Mouse (Mus musculus) olfactory bulb, adult 2 months (tissue): ENCODE measurements around the gene Galnt6. TPM values are rescaled to one million over a fixed set of nuclear protein-coding genes. Genes with fewer than 3 reads are reported as not detected.

Experiments used
- H3K27ac ChIP-seq: fragments of 200-500 bp; 2 replicates; pipeline ENCODE4 v1.5.1; 2012; ENCODE audit warnings: low read depth, low read length; ENCODE audit not compliant: insufficient read depth
- H3K4me1 ChIP-seq: fragments of 200-500 bp; 2 replicates; pipeline ENCODE4 v1.6.1; 2012; ENCODE audit warnings: low read length; ENCODE audit not compliant: control insufficient read depth, insufficient read depth
- H3K4me3 ChIP-seq: fragments of 200-500 bp; 2 replicates; pipeline ENCODE4 v1.5.1; 2012; ENCODE audit warnings: mild to moderate bottlenecking, low read depth, low read length, moderate library complexity; ENCODE audit not compliant: insufficient read depth
- CTCF ChIP-seq: fragments of 200-500 bp; IDR thresholded peaks from 2 replicates; pipeline ENCODE4 v1.5.1; 2012; ENCODE audit warnings: low read depth, mild to moderate bottlenecking, low read length, moderate library complexity; ENCODE audit not compliant: insufficient read depth
- POLR2A ChIP-seq: fragments of 200-500 bp; IDR thresholded peaks from 2 replicates; pipeline ENCODE4 v1.6.1; 2012; ENCODE audit warnings: mild to moderate bottlenecking, low read depth, low read length, moderate library complexity; ENCODE audit not compliant: insufficient read depth
- WGBS: fragments of 180-500 bp; shearing (Covaris S2); methylation state at CpG from one replicate; pipeline ENCODE4 v1.1.7; 2018; 5-methylcytosine and 5-hydroxymethylcytosine counted together
- polyA plus RNA-seq: library from polyadenylated mRNA; stranded (reverse); fragments of >200 nt; gene quantifications from 2 replicates; pipeline ENCODE4 v1.2.4, GENCODE M21; 2012; ENCODE audit warnings: low replicate concordance; ENCODE audit not compliant: missing spikeins, insufficient read depth, insufficient read length

The Galnt6 gene
- polyA plus RNA-seq, 1 experiment = not detected

DNA sequence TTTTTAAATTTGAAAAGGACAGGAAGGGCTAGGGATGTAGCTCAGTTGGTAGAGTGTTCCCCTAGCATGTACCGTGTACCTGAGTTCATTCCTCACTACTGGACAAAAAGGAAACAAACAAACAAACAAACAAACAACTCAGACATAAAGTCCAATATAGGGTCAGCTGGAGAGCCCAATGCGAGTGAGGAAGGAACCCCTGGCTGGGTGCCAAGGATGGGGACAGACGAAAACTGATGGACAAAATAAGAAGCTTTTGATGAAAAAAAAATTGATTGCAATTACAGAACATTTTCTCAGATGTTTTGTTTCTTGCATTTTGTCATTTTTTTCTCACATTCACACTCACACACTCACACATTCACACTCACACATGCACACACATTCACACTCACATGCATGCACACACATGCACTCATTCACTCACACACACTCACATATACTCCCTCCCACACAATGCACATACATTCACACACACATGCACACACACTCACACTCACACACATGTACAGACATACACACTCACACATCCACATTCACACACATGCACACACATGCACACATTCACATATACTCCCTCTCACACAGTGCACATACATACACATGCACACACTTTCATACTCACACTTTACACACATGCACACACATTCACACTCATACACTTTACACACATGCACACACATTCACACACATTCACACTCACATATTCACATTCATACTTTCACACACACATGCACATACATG, 26.9 kb upstream of the Galnt6 start:
- peaks cover 13% of the 10 kb centered on the region for H3K4me1 ChIP-seq
- H3K4me3 ChIP-seq = no peak overlapping the region
- no peak overlapping the region for H3K27ac ChIP-seq
- 51% methylated on average over 3 of the region's 3 CpGs for WGBS
- TF ChIP-seq POLR2A (no peak), CTCF (no peak)

DNA sequence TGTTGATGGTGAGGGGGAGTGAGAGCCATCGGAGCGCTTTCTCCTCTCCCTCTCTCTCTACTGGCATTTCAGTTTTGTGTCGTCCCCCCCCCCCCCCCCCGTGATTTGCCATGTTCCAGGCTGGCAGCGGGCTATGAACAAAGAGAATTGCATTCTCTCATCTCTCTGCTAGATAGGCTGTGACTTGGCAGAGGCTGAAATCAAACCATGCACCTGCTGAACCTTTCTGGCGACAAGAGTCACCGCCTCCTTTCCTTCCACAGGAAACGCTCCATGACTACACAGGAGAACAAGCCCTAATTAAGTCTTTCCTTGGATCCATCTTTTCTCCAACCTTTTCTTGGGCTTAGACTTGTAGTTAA, 26.3 kb upstream of the Galnt6 start:
- H3K27ac ChIP-seq = no peak overlapping the region
- H3K4me3 ChIP-seq = no peak overlapping the region
- TF ChIP-seq CTCF (no peak), POLR2A (no peak)
- WGBS = 17% methylated on average over 6 of the region's 8 CpGs
- peaks cover 10% of the 10 kb centered on the region for H3K4me1 ChIP-seq

DNA sequence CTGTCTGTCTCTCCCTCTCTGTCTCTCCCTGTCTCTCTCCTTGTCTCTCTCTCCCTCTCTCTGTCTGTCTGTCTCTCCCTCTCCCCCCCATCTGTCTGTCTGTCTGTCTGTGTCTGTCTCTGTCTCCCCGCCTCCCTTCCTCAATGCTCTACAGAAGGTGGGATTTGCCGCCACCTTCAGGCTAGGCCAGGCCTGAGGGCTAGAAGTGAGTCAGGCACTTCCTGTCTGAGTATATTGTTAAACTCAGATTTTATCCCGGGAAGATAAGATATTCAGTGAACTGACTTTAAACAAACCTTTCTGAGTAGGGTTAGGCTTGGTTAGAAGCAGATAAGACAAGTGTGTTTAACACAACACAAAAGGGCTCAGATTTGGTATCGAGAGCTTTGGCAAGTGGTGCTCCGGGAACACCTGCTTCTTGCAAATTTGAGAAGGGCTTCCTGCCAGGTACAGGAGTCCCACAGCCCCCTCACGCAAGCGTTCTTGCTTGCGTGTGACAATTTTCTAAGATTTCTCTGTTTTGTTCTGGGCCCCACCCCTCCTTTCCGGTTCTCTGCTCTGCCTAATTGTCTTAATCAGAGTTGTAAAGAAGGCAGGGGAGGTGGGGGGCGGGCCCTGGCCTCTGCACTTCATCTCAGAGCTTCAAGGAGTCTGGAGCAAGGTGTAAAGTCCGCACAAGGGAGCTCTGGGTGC, 25.8 kb upstream of the Galnt6 start:
- Histone ChIP-seq H3K4me1 (peaks cover 10% of the 10 kb centered on the region), H3K27ac (no peak overlapping the region), H3K4me3 (no peak overlapping the region)
- TF ChIP-seq CTCF = peak; percentile 25; the same call in 1 of the 2 replicates
- TF ChIP-seq POLR2A = no peak
- WGBS = 10% methylated on average over 11 of the region's 11 CpGs

DNA sequence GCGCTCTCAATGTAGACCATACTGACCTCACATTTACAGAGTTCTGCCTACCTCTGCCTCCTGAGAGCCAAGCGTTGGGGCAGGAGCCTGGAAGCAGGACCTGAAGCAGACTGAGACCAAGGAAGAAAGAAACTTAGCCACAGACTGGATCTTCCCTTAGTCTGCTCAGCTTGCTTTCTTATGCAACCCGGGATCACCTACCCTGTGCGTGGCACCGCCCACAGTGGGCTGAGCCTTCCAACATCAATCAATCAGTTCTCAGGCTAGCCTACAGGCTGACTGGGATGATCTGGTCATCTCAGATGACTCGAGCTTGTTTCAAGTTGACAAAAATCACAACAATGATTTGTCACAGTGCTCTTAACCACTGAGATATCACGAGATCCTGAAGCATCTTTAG, 24.9 kb upstream of the Galnt6 start:
- no peak overlapping the region for H3K27ac ChIP-seq
- 67% methylated on average over 7 of the region's 7 CpGs for WGBS
- no peak for TF ChIP-seq POLR2A
- TF ChIP-seq CTCF = no peak
- H3K4me1 ChIP-seq = peaks cover 10% of the 10 kb centered on the region
- H3K4me3 ChIP-seq = no peak overlapping the region

DNA sequence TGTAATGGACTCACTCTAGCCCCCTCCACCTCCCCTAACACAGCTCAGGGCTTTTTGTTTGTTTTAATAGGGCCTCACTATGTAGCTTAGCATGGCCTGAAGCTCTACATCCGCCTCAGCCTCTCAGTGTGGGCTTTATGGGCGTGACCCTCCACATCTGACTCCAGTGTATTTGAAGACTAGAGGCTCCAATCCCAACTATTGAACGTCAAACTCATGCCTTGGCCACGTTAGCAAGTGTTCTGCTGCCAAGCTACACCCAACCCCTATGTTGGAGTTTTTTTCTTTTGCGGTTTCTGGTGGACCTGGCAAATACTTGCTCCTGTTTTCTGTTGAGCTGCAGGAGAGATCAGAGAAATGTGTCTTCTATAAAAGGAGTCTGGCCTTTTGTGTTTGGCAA, 23.9 kb upstream of the Galnt6 start:
- H3K4me1 ChIP-seq = peaks cover 10% of the 10 kb centered on the region
- no peak overlapping the region for H3K27ac ChIP-seq
- no peak for TF ChIP-seq POLR2A
- WGBS = 66% methylated on average over 5 of the region's 5 CpGs
- H3K4me3 ChIP-seq = no peak overlapping the region

DNA sequence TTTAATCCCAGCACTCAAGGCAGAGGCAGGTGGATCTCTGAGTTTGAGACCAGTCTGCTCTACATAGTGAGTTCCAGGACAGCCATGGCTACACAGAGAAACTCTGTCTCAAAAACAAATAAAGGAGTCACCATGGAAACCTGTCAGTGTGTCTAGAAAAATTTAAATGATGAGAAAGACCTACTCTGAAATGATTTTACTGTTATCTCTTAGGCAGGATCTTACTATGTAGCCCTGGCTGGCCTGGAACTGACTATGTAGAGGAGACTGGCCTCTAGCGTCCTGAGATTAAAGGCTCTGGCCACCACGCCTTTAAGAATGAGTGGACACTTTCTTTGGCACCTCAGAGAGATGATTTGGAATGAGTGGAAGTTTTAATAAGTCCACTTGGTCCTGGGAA, 23.3 kb upstream of the Galnt6 start:
- no peak overlapping the region for H3K27ac ChIP-seq
- peaks cover 7% of the 10 kb centered on the region for H3K4me1 ChIP-seq
- TF ChIP-seq POLR2A (no peak), CTCF (no peak)
- 88% methylated on average over 2 of the region's 2 CpGs for WGBS
- no peak overlapping the region for H3K4me3 ChIP-seq

DNA sequence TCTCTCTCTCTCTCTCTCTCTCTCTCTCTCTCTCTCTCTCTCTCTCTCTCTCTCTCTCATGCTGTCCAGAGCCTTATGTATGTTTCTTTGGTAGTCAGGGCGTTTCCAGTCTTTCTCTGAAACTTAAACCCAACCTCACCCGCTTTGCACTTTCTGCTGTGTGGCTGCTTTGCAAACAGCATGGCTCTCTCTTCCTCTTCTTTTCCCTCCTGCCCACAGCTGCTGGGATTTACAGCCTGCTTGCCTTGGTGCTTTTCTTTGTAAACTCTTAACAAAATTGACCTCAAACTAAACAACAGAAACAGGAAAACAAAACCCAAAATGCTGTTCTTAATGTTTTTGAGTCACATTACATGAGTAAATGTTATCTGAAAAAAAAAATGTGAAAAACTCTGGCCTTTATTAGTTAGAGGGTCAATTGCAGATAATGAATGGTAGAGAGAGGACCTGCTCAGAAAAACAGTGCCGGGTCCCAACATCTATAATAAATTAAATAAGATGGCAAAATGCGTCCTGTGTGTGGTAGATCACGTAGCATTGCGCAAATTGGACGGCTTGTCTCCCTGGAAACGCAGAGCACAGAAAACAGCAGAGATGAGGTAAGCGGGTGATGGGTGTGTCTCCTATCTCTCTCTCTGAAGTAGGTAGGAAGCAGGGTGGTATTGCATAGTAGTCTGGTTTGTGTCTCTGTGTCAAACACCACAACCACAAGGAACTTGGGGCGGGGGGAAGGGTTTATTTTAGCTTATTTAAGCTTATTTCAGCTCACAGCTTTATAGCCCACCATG, 20.8 kb upstream of the Galnt6 start:
- TF ChIP-seq POLR2A (no peak), CTCF (no peak)
- WGBS = 83% methylated on average over 10 of the region's 10 CpGs
- Histone ChIP-seq H3K4me3 (no peak overlapping the region), H3K4me1 (peaks cover 2% of the 10 kb centered on the region), H3K27ac (no peak overlapping the region)

DNA sequence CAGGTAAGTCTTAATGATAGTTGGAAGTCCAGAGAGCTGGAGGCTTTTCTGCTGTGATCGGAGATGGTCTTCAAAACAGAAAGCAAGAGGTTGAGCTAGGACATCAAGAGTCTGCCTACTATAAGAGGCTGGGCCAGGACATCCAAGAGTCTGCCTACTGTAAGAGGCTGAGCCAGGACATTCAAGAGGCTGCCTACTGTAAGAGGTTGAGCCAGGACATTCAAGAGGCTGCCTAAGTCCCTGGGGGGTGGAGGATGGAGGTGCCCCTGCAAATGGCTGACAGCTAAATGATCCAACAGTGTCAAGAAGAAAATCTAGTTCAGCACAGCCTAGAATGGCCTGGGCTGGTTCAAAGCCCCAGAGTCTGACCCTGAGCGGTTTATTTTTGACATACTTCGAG, 19.4 kb upstream of the Galnt6 start:
- 0 out of 2 replicates have a peak, but pooled peaks cover 2% of the 10 kb centered on the region for H3K4me1 ChIP-seq
- 96% methylated on average over 3 of the region's 3 CpGs for WGBS
- no peak overlapping the region for H3K4me3 ChIP-seq
- no peak overlapping the region for H3K27ac ChIP-seq
- no peak for TF ChIP-seq POLR2A
